Mouse (Mus musculus) olfactory bulb, adult 2 months (tissue): ENCODE results near the gene Cog5. TPM values are rescaled to one million over a fixed set of nuclear protein-coding genes. Genes with fewer than 3 reads are reported as not detected.

Experiments used
- H3K27ac ChIP-seq: fragments of 200-500 bp; 2 replicates; pipeline ENCODE4 v1.5.1; 2012; ENCODE audit warnings: low read depth, low read length; ENCODE audit not compliant: insufficient read depth
- H3K4me1 ChIP-seq: fragments of 200-500 bp; 2 replicates; pipeline ENCODE4 v1.6.1; 2012; ENCODE audit warnings: low read length; ENCODE audit not compliant: control insufficient read depth, insufficient read depth
- H3K4me3 ChIP-seq: fragments of 200-500 bp; 2 replicates; pipeline ENCODE4 v1.5.1; 2012; ENCODE audit warnings: mild to moderate bottlenecking, low read depth, low read length, moderate library complexity; ENCODE audit not compliant: insufficient read depth
- CTCF ChIP-seq: fragments of 200-500 bp; IDR thresholded peaks from 2 replicates; pipeline ENCODE4 v1.5.1; 2012; ENCODE audit warnings: low read depth, mild to moderate bottlenecking, low read length, moderate library complexity; ENCODE audit not compliant: insufficient read depth
- POLR2A ChIP-seq: fragments of 200-500 bp; IDR thresholded peaks from 2 replicates; pipeline ENCODE4 v1.6.1; 2012; ENCODE audit warnings: mild to moderate bottlenecking, low read depth, low read length, moderate library complexity; ENCODE audit not compliant: insufficient read depth
- WGBS: fragments of 180-500 bp; shearing (Covaris S2); methylation state at CpG from one replicate; pipeline ENCODE4 v1.1.7; 2018; 5-methylcytosine and 5-hydroxymethylcytosine counted together
- polyA plus RNA-seq: library from polyadenylated mRNA; stranded (reverse); fragments of >200 nt; gene quantifications from 2 replicates; pipeline ENCODE4 v1.2.4, GENCODE M21; 2012; ENCODE audit warnings: low replicate concordance; ENCODE audit not compliant: missing spikeins, insufficient read depth, insufficient read length

Gene Cog5
- polyA plus RNA-seq, 1 experiment, result not detected

DNA sequence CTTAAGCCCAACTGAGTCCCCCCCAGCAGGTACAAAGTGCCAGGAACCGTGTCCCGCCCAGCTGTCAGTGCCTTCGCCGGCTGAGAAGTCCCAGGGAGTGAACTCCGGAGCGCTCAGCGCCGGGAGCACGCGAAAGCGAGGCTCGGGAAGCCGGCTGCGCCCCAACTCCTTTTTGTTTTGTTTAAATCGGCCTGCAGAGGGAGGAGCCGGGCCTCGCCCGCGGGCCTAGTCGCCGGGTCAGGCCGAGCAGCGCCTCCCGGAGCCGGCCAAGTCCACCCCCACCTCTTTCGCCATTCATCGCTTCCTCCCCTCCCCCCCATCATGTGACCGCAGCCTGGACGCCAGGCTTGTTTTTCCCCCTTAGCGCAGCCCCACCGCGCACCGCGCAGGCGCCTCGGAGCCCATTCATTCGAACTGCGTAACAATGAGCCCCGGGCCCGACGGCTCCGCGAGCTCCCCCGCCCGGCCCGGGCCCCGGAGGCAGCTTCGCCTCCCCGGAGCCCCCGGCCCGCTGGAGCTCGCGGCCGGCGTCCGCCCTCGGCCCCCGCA, 294.6 kb downstream of the Cog5 start:
- peak overlapping the region; percentile 30; the same call in 1 of the 2 replicates for H3K27ac ChIP-seq
- peak; percentile 22; the same call in 1 of the 2 replicates for TF ChIP-seq CTCF
- TF ChIP-seq POLR2A, result peak; percentile 49; the same call in 1 of the 2 replicates
- WGBS, result under 1% methylated on average over 57 of the region's 58 CpGs
- H3K4me3 ChIP-seq, result peak overlapping the region; percentile 61
- 0 out of 2 replicates have a peak, but pooled peaks cover 2% of the 10 kb centered on the region for H3K4me1 ChIP-seq

DNA sequence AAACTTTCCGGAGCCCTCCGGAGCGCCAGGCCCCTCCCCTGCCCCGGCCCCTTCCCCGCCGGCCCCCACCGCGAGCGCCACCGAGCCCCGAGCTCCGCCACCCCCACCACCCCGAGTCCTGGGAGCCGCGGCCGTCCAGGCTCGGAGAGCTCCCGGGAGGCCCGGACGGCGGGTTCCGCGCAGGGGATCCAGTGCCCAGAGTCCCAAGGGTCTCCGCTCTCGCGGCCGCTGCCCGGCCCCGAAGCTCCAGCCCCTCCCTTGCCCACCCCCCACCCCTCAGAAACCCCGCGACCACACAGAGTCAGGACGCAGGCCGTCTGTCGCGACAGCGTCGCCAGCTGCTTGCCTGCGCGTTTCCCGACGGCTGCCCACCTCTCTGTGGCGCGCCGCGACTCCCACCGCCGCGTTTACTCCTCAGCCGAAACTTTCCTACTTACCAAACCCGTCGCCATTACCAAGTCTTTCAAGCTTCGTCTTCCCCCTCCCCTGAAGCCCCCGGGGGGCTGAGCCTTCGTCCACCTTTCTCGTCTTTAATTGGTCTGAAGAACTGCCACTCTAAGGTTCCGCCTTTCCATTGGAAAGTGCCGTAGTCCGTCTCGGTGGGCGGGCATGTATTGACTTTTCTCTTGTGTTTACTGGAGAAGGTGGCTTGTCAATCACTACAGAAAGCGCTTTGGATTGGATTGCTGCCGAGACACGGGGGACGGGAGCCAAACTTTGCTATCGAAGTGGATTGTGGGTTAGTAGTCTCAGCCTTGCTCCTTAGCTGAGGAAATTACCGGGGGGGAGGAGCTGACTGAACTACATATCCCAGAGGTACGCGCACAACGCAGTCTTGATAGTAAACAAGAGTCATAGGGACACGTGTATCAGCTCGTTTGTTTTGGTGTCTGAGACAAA, 295.3 kb downstream of the Cog5 start, which contains the start of gene Hbp1:
Hbp1 (minus strand) TSS at position 777 of the 900 bp plus-strand sequence.
- under 1% methylated on average over 64 of the region's 71 CpGs for WGBS
- Histone ChIP-seq H3K4me1 (0 out of 2 replicates have a peak, but pooled peaks cover 2% of the 10 kb centered on the region), H3K4me3 (peak within 1 kb of the TSS; percentile 61), H3K27ac (peak within 1 kb of the TSS; percentile 94)
- TF ChIP-seq CTCF (no peak), POLR2A (peak; percentile 45; the same call in 1 of the 2 replicates)

DNA sequence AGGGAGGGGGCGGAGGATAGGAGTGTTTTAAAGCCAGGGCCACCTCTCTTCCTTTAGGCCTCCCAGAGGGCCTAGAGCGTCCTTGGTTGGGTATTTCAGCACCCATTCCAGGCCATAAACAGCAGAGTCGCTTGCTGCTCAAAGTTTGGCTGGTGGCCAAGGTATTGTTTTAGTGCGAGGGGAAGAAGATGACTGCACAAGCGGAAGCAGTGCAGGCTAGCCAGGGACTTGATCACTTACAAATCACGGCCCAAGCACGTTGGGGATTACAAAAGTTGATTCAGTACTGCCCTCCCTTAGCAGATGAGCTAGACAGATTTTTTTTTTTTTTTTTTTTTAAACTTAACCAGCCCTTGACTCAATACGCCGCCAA, 296.0 kb downstream of the Cog5 start:
- peak overlapping the region; percentile 94 for H3K27ac ChIP-seq
- 3% methylated on average over 9 of the region's 9 CpGs for WGBS
- H3K4me1 ChIP-seq, result 0 out of 2 replicates have a peak, but pooled peaks cover 2% of the 10 kb centered on the region
- H3K4me3 ChIP-seq, result peak overlapping the region; percentile 57
- TF ChIP-seq POLR2A (no peak), CTCF (no peak)

DNA sequence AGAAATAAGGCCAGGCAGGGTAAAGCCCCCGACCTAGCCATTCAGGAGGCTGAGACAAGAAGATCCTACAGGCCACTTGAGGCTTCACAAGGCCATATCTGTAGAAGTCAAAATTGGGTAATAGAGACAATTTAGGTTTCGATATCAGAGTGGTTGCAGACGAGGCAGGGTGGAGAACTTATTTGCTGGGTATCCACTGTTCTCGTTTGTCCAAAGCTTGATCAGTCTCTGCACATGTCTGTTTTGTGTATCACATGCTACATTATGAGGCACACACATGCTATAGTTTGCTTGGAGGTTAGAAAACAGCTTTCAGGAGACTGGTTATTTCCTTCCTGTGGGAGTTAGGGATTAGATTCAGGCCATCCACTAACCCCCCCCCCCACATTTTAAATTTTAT, 301.2 kb downstream of the Cog5 start:
- H3K27ac ChIP-seq, result no peak overlapping the region
- H3K4me1 ChIP-seq, result no peaks in the 10 kb centered on the region
- TF ChIP-seq POLR2A (no peak), CTCF (no peak)
- no peak overlapping the region for H3K4me3 ChIP-seq
- 93% methylated on average over 4 of the region's 4 CpGs for WGBS

DNA sequence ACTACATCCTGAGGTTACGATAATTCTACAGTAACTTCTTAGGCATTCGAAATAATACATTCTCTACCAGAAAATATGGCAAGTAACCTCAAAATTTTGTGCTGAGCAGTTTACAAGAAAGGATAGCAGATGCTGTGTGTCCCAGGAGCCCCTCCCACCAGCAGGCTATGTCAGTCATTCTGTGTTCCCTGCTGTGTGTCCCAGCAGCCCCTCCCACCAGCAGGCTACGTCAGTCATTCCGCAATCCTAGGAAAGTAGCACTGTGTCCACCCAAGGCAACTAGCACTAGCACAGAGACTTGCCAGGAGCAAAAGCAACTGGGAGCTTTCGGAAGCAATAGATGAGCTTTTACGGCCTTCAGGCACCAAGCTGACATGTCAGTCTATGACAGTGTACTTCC, 309.4 kb downstream of the Cog5 start:
- H3K4me3 ChIP-seq, result no peak overlapping the region
- no peaks in the 10 kb centered on the region for H3K4me1 ChIP-seq
- 88% methylated on average over 6 of the region's 6 CpGs for WGBS
- TF ChIP-seq POLR2A (no peak), CTCF (no peak)
- no peak overlapping the region for H3K27ac ChIP-seq

DNA sequence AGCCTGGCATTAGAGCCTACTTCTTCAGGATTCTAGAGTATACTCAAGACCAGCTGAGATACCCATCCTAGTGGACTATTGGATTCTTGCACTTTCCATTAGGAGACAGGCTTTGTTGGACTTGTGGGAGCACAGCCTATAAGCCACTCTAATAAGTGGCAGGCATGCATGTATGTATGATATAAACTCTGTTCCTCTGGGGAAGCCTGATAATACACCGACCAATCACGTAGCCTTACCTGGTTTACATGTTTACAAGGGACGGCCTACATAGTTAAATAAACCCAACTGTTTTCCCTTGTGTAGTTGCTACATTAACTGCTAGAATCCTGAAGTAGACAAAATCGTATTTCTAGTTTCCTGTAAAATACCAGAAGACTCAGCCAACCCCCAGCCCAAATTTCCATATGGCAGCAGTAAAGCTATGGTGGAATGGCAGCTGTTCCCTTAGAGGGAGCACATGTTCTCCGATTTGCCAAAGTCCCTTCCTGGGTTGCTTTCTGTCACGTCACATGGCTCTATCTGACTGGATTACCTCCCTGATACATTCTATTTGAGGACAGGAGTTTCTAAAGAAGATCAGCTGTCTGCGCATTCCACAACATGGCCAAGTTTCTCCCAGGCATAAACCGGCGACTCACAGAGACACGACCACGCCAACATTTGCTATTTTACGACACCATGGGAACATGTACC, 311.0 kb downstream of the Cog5 start:
- 95% methylated on average over 12 of the region's 12 CpGs for WGBS
- TF ChIP-seq POLR2A (no peak), CTCF (no peak)
- no peaks in the 10 kb centered on the region for H3K4me1 ChIP-seq
- H3K27ac ChIP-seq, result no peak overlapping the region
- H3K4me3 ChIP-seq, result no peak overlapping the region

DNA sequence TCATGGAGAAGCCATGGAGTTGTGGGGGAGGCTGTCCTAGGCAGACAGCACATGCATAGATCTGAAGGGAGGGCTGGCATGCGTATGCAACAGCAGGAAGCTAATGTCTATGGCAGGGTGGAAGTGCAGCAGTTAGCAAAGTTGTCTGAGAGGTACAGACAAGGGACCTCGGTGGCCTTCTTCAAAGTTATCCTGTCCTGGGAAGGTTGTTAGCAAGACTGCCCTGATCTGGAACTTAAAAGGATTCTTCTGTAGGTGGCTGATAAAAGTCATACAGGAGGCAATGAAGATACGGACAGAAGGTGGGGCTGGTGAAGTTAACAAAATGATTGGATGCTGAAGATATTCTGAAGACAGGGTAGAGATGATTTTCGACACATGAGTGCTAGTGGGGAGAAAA, 311.7 kb downstream of the Cog5 start:
- no peak overlapping the region for H3K4me3 ChIP-seq
- no peak for TF ChIP-seq CTCF
- TF ChIP-seq POLR2A, result no peak
- WGBS, result 92% methylated on average over 4 of the region's 4 CpGs
- no peaks in the 10 kb centered on the region for H3K4me1 ChIP-seq
- no peak overlapping the region for H3K27ac ChIP-seq

DNA sequence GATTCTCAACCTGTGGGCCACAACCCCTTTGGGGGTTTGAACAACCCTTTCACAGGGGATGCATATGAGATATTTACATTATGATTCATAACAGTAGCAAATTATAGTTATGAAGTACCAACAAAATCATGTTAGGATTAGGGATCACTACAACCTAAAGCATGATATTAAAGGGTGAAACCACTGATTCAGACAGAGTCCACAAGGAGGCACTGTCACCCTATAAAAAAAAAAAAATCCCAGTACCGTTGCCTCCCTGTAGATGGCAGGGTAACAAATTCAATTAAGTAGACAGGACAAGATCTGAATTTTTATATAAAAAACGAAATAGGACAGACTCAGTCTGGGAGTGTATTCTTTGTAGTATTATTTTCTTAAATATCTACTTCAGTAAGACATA, 312.9 kb downstream of the Cog5 start:
- TF ChIP-seq POLR2A, result no peak
- TF ChIP-seq CTCF, result no peak
- H3K4me3 ChIP-seq, result no peak overlapping the region
- WGBS, result 0% methylated on average over 2 of the region's 2 CpGs
- H3K4me1 ChIP-seq, result no peaks in the 10 kb centered on the region
- H3K27ac ChIP-seq, result no peak overlapping the region
